Mouse (Mus musculus) frontal cortex, adult (tissue): ENCODE measurements around the gene Slc27a1.
"Not testable (repeated sequence)": the region's sequence is repeated elsewhere in the genome, so short reads cannot be mapped to it uniquely, and the experiment has no call there.

Experiments used
- ATAC-seq: cut with Nextera tagmentation; 2 replicates; pipeline ENCODE4 v1.9.2; 2017; ENCODE audit warnings: mild to moderate bottlenecking, moderate library complexity, mixed read lengths; ENCODE audit not compliant: low TSS enrichment

Slc27a1 gene

GRCm38 (mm10) chr8:71568387-71568937 lies at the start of gene Slc27a1:
Gene Slc27a1, plus strand, starts transcription at chr8:71568882.
- ATAC-seq, result no peak

- ATAC-seq, result not testable (repeated sequence)
Observed at GRCm38 (mm10) chr8:71519037-71519825, 49.5 kb upstream of the Slc27a1 start.

GRCm38 (mm10) chr8:71521634-71522033 lies 47.0 kb upstream of the Slc27a1 start:
- ATAC-seq, result peak; percentile 96

GRCm38 (mm10) chr8:71525226-71526050 lies 43.2 kb upstream of the Slc27a1 start, which contains the start of gene Ccdc194:
Gene Ccdc194, minus strand, starts transcription at chr8:71525711.
- ATAC-seq, result no peak

- ATAC-seq, result no peak
Observed at GRCm38 (mm10) chr8:71526272-71526671, 42.4 kb upstream of the Slc27a1 start.

GRCm38 (mm10) chr8:71527162-71527870 lies 41.4 kb upstream of the Slc27a1 start:
- no peak for ATAC-seq

- no peak for ATAC-seq
Observed at GRCm38 (mm10) chr8:71528362-71529073, 40.2 kb upstream of the Slc27a1 start.

GRCm38 (mm10) chr8:71530735-71531467 lies 37.8 kb upstream of the Slc27a1 start:
- ATAC-seq, result not testable (repeated sequence)

GRCm38 (mm10) chr8:71534263-71534810 lies 34.3 kb upstream of the Slc27a1 start:
- ATAC-seq, result no peak

- ATAC-seq, result peak; percentile 70
Observed at GRCm38 (mm10) chr8:71535663-71536062, 33.0 kb upstream of the Slc27a1 start.

- ATAC-seq, result peak; percentile 53; the same call in 1 of the 2 replicates
Observed at GRCm38 (mm10) chr8:71537028-71537867, 31.4 kb upstream of the Slc27a1 start, which contains the start of gene Bst2. Gene Bst2, minus strand, starts transcription at chr8:71537456.

- ATAC-seq, result peak; percentile 95
Observed at GRCm38 (mm10) chr8:71542632-71543343, 25.9 kb upstream of the Slc27a1 start, which contains the start of gene Mvb12a. Gene Mvb12a, plus strand, starts transcription at chr8:71542922.

- ATAC-seq, result no peak
Observed at GRCm38 (mm10) chr8:71543755-71544154, 24.9 kb upstream of the Slc27a1 start.

GRCm38 (mm10) chr8:71545053-71545452 lies 23.6 kb upstream of the Slc27a1 start:
- no peak for ATAC-seq

- no peak for ATAC-seq
Observed at GRCm38 (mm10) chr8:71547590-71547989, 21.1 kb upstream of the Slc27a1 start.

GRCm38 (mm10) chr8:71550754-71551153 lies 17.9 kb upstream of the Slc27a1 start:
- ATAC-seq, result no peak

GRCm38 (mm10) chr8:71552770-71553169 lies 15.9 kb upstream of the Slc27a1 start:
- ATAC-seq, result no peak

- no peak for ATAC-seq
Observed at GRCm38 (mm10) chr8:71554001-71554400, 14.7 kb upstream of the Slc27a1 start.
